Mouse (Mus musculus) lung, adult 2 months (tissue): ENCODE measurements around the gene Lrrc75b.

Experiments
- CTCF ChIP-seq: fragments of 200-500 bp; IDR thresholded peaks from 2 replicates; pipeline ENCODE4 v1.5.1; 2011; ENCODE audit warnings: mild to moderate bottlenecking, low read length, control low read depth; ENCODE audit not compliant: insufficient read depth
- POLR2A ChIP-seq: fragments of 200-500 bp; IDR thresholded peaks from 2 replicates; pipeline ENCODE4 v1.6.1; 2011; ENCODE audit warnings: low read depth, mild to moderate bottlenecking, control low read depth, low read length, borderline replicate concordance; ENCODE audit errors: extremely low read depth

DNA sequence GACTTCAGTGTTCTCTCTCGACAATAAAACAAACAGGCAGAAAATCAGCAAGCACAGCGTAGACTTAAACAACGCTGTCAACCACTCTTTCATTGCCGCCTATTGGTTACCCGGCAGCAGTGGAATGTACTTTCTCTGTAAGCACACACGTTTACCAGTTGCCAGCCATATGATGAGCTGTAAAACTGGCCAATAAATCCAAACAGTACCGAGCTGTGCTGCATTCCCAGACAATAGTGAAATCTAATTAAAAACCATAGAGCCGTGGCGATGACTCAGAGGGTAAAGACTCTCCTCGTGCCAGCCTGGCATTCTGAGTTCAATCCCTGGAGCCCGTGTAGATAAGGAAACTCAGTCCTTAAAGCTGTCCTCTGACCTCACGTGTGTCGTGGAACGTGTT lies 11.6 kb downstream of the Lrrc75b start:
- TF ChIP-seq CTCF: no peak
- TF ChIP-seq POLR2A: no peak
